Mouse (Mus musculus): ENCODE measurements around the gene Olfr521. TPM values are rescaled to one million over a fixed set of nuclear protein-coding genes. Genes with fewer than 3 reads are reported as not detected.
"Not testable (repeated sequence)": the region's sequence is repeated elsewhere in the genome, so short reads cannot be mapped to it uniquely, and the experiment has no call there.

Olfr521 gene
- polyA plus RNA-seq, 1 experiment, result not detected

GRCm38 (mm10) chr7:99810814-99811213 is 47.5 kb downstream of the Olfr521 start:
- Histone ChIP-seq H3K27ac (ENCODE audit: insufficient read depth, low read length) (no peak overlapping the region), H3K36me3 (ENCODE audit: control insufficient read depth, insufficient read depth, low read length, poor library complexity, severe bottlenecking) (no peaks in the 10 kb centered on the region), H3K9ac (ENCODE audit: low read depth, poor library complexity, severe bottlenecking) (no peak overlapping the region), H3K9me3 (replicated peaks; ENCODE audit: control insufficient read depth, insufficient read depth, low read length, poor library complexity, severe bottlenecking) (no peaks in the 10 kb centered on the region), H3K27me3 (ENCODE audit: control insufficient read depth, insufficient read depth, low read length, poor library complexity, severe bottlenecking) (no peaks in the 10 kb centered on the region), H3K4me3 (ENCODE audit: low read depth, low read length) (no peak overlapping the region), H3K4me1 (ENCODE audit: control insufficient read depth, insufficient read depth, low read length) (no peaks in the 10 kb centered on the region)
- no peak for TF ChIP-seq EP300 (IDR thresholded peaks at IDR 0.05; ENCODE audit: insufficient read depth, low read depth, low read length)
- TF ChIP-seq CTCF (IDR thresholded peaks at IDR 0.05; ENCODE audit: low read depth, low read length), result no peak
- TF ChIP-seq POLR2A (IDR thresholded peaks at IDR 0.05; ENCODE audit: insufficient read depth, low read length), result no peak

GRCm38 (mm10) chr7:99811661-99812060 is 48.4 kb downstream of the Olfr521 start:
- Histone ChIP-seq H3K4me3 (ENCODE audit: low read depth, low read length) (no peak overlapping the region), H3K27me3 (ENCODE audit: control insufficient read depth, insufficient read depth, low read length, poor library complexity, severe bottlenecking) (no peaks in the 10 kb centered on the region), H3K4me1 (ENCODE audit: control insufficient read depth, insufficient read depth, low read length) (no peaks in the 10 kb centered on the region), H3K9ac (ENCODE audit: low read depth, poor library complexity, severe bottlenecking) (no peak overlapping the region), H3K36me3 (ENCODE audit: control insufficient read depth, insufficient read depth, low read length, poor library complexity, severe bottlenecking) (no peaks in the 10 kb centered on the region), H3K27ac (ENCODE audit: insufficient read depth, low read length) (no peak overlapping the region), H3K9me3 (replicated peaks; ENCODE audit: control insufficient read depth, insufficient read depth, low read length, poor library complexity, severe bottlenecking) (no peaks in the 10 kb centered on the region)
- no peak for TF ChIP-seq EP300 (IDR thresholded peaks at IDR 0.05; ENCODE audit: insufficient read depth, low read depth, low read length)
- TF ChIP-seq POLR2A (IDR thresholded peaks at IDR 0.05; ENCODE audit: insufficient read depth, low read length), result no peak
- TF ChIP-seq CTCF (IDR thresholded peaks at IDR 0.05; ENCODE audit: low read depth, low read length), result no peak

- no peak overlapping the region for H3K9ac ChIP-seq (ENCODE audit: low read depth, poor library complexity, severe bottlenecking)
- no peaks in the 10 kb centered on the region for H3K4me1 ChIP-seq (ENCODE audit: control insufficient read depth, insufficient read depth, low read length)
- H3K9me3 ChIP-seq (replicated peaks; ENCODE audit: control insufficient read depth, insufficient read depth, low read length, poor library complexity, severe bottlenecking), result no peaks in the 10 kb centered on the region
- no peaks in the 10 kb centered on the region for H3K36me3 ChIP-seq (ENCODE audit: control insufficient read depth, insufficient read depth, low read length, poor library complexity, severe bottlenecking)
- TF ChIP-seq EP300 (IDR thresholded peaks at IDR 0.05; ENCODE audit: insufficient read depth, low read depth, low read length) (no peak), CTCF (IDR thresholded peaks at IDR 0.05; ENCODE audit: low read depth, low read length) (peak; percentile 59), POLR2A (IDR thresholded peaks at IDR 0.05; ENCODE audit: insufficient read depth, low read length) (no peak)
- H3K4me3 ChIP-seq (ENCODE audit: low read depth, low read length), result no peak overlapping the region
- no peak overlapping the region for H3K27ac ChIP-seq (ENCODE audit: insufficient read depth, low read length)
- no peaks in the 10 kb centered on the region for H3K27me3 ChIP-seq (ENCODE audit: control insufficient read depth, insufficient read depth, low read length, poor library complexity, severe bottlenecking)
Measured at GRCm38 (mm10) chr7:99813394-99813793, 50.1 kb downstream of the Olfr521 start.

- not testable (repeated sequence) for H3K9ac ChIP-seq (ENCODE audit: low read depth, poor library complexity, severe bottlenecking); H3K36me3 ChIP-seq (ENCODE audit: control insufficient read depth, insufficient read depth, low read length, poor library complexity, severe bottlenecking); H3K27ac ChIP-seq (ENCODE audit: insufficient read depth, low read length); H3K4me1 ChIP-seq (ENCODE audit: control insufficient read depth, insufficient read depth, low read length); H3K4me3 ChIP-seq (ENCODE audit: low read depth, low read length); H3K27me3 ChIP-seq (ENCODE audit: control insufficient read depth, insufficient read depth, low read length, poor library complexity, severe bottlenecking); H3K9me3 ChIP-seq (replicated peaks; ENCODE audit: control insufficient read depth, insufficient read depth, low read length, poor library complexity, severe bottlenecking)
Measured at GRCm38 (mm10) chr7:99818181-99818725, 54.9 kb downstream of the Olfr521 start.

Other genes starting within 250 kb of the Olfr521 start
- gene Arrb1, start 228.0 kb upstream of the Olfr521 start, polyA plus RNA-seq (2011; ENCODE audit: insufficient read depth, insufficient read length, low read depth, missing spikeins), result 28.9 and 31.7 TPM in 2 replicates
- not detected in 2 replicates for gene Tpbgl, start 136.4 kb upstream of the Olfr521 start, polyA plus RNA-seq (2011; ENCODE audit: insufficient read depth, insufficient read length, low read depth, missing spikeins)
- not detected in 2 replicates for gene Slco2b1, start 52.2 kb upstream of the Olfr521 start, polyA plus RNA-seq (2011; ENCODE audit: insufficient read depth, insufficient read length, low read depth, missing spikeins)
- not detected in 2 replicates for gene Olfr520, start 33.2 kb upstream of the Olfr521 start, polyA plus RNA-seq (2011; ENCODE audit: insufficient read depth, insufficient read length, low read depth, missing spikeins)
- 4.0 and 5.0 TPM in 2 replicates for gene Neu3, start 64.9 kb downstream of the Olfr521 start, polyA plus RNA-seq (2011; ENCODE audit: insufficient read depth, insufficient read length, low read depth, missing spikeins)
- 0.87 TPM in 1 of 2 replicates, not detected in the other for gene Xrra1, start 95.6 kb downstream of the Olfr521 start, polyA plus RNA-seq (2011; ENCODE audit: insufficient read depth, insufficient read length, low read depth, missing spikeins)
- 98.6 and 104 TPM in 2 replicates for gene Spcs2, start 100.0 kb downstream of the Olfr521 start, polyA plus RNA-seq (2011; ENCODE audit: insufficient read depth, insufficient read length, low read depth, missing spikeins)
- 54.9 and 56.4 TPM in 2 replicates for gene Rnf169, start 216.9 kb downstream of the Olfr521 start, polyA plus RNA-seq (2011; ENCODE audit: insufficient read depth, insufficient read length, low read depth, missing spikeins)
- not detected in 2 replicates for gene Chrdl2, start 242.7 kb downstream of the Olfr521 start, polyA plus RNA-seq (2011; ENCODE audit: insufficient read depth, insufficient read length, low read depth, missing spikeins)

All from ES-Bruce4 (cell line).